ENCODE assay signal across 20 mouse cellular contexts in the genomic region with DNA sequence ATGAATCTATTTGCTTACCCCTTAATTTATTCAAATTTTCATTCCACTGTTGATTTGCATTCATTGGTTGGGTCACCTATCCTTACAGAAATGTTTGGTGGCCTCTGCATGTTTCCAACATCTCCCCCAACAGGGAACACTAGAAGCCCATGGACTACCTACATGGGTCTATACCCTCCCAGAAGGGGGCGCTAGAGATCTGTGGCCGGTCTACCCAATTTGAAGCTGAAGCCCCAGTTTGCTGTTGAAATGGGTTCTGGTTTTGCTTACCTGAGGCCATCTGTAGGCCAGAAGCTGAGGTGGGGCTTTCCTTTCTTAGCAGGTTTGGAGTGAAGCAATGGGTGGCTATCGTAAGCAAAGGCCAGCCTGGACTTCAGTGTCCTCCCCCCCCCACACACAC. TPM values are rescaled to one million over a fixed set of nuclear protein-coding genes. Genes with fewer than 3 reads are reported as not detected.
A peak's percentile ranks its signal among the peaks of the same experiment; 100 is the strongest.
DNase-seq lines count a peak whose midpoint lies in the region; TF ChIP-seq lines count a peak whose summit lies in the region.
"Had no signal": no experiment of that assay in that cellular context is flagged by ENCODE, and none has a peak within 500 bp of the region (broad histone marks: within the 10 kb centered on the region; RNA-seq: fewer than 3 reads in every experiment).

No protein-coding gene starts in this region.

- H3K4me3 ChIP-seq in left cerebral cortex, adult 2 months: no peak overlapping the region
- H3K4me3 ChIP-seq: embryonic facial prominence, embryonic 10.5 days; hindbrain, embryonic 15.5 days; liver, embryonic 13.5 days had no signal

- DNase-seq in adrenal gland, adult 2 months: peak; percentile 11
- no peak for DNase-seq in adrenal gland, adult 8-10 months
- no peak for DNase-seq in left cerebral cortex, adult 2 months (ENCODE audit: extremely low spot score in 1 of 2, low spot score in 2 of 2)
- no peak for DNase-seq in left cerebral cortex, adult 11 months (ENCODE audit: low spot score)
- peak; percentile 37 for DNase-seq in thymus, postnatal 4 days
- no peak for DNase-seq in thymus, postnatal 0 days (ENCODE audit: low spot score)
- DNase-seq in B cell, adult 2 months: no peak
- DNase-seq in spleen, adult 18-20 months: no peak
- DNase-seq: cerebellum, postnatal 25 days; heart, adult 18-20 months; heart, postnatal 10 days; liver, embryonic 13.5 days; retina, postnatal 1 day had no signal

- TF ChIP-seq CTCF in left cerebral cortex, adult 2 months (IDR thresholded peaks at IDR 0.05): peak; percentile 18

- intact Hi-C loops in left cerebral cortex, adult 2 months (cut with DNase I): no loop called here

- H3K27ac ChIP-seq in left cerebral cortex, adult 2 months: no peak overlapping the region
- H3K27ac ChIP-seq: embryonic facial prominence, embryonic 10.5 days; hindbrain, embryonic 15.5 days; liver, embryonic 13.5 days had no signal

RNA-seq across cellular contexts. Expression of a gene that starts 17.5 kb away (rescaled TPM):
- total RNA-seq in adrenal gland, adult 2 months (2021): not detected
- not detected in 2 replicates for polyA plus RNA-seq in adrenal gland, adult 2 months (2012; rRNA removed)
- not detected for total RNA-seq in adrenal gland, adult 8-10 months (2022)
- total RNA-seq in left cerebral cortex, adult 2 months (2021): not detected
- 0.08 TPM in 1 of 2 replicates, not detected in the other for polyA plus RNA-seq in thymus, postnatal 0 days (2015; fragmentation: Nextera tagmentation; extraction: Ambion mirVana)
- total RNA-seq: heart, adult 18-20 months; heart, postnatal 10 days; layer of hippocampus, adult 8-10 months; left cerebral cortex, postnatal 14 days; megakaryocyte, adult 5-6 weeks had no signal
- polyA plus RNA-seq: activated CD4-positive, CD25-positive, alpha-beta regulatory T cell, adult 4 months; embryonic facial prominence, embryonic 10.5 days; hindbrain, embryonic 15.5 days; liver, embryonic 13.5 days; spleen, adult 2 months had no signal

RNA-seq across cellular contexts. Expression of a gene that starts 30.9 kb away (rescaled TPM):
- total RNA-seq in adrenal gland, adult 2 months (2021): 10 to 100 TPM; 22.0 to 24.6 TPM
- polyA plus RNA-seq in adrenal gland, adult 2 months (2012; rRNA removed): 25.4 and 36.7 TPM in 2 replicates
- 10 to 100 TPM; 17.7 to 53.5 (median 24.9) TPM for total RNA-seq in adrenal gland, adult 8-10 months (2022)
- 1 to 10 TPM; 1.2 to 2.4 TPM for total RNA-seq in left cerebral cortex, adult 2 months (2021)
- 3.2 and 4.9 TPM in 2 replicates for polyA plus RNA-seq in thymus, postnatal 0 days (2015; fragmentation: Nextera tagmentation; extraction: Ambion mirVana)

RNA-seq across cellular contexts. Expression of a gene that starts 46.3 kb away (rescaled TPM):
- total RNA-seq in adrenal gland, adult 2 months (2021): 1 to 10 TPM; 1.4 to 4.1 TPM
- 3.1 and 6.5 TPM in 2 replicates for polyA plus RNA-seq in adrenal gland, adult 2 months (2012; rRNA removed)
- total RNA-seq in adrenal gland, adult 8-10 months (2022): 1 to 10 TPM; 1.4 to 7.8 (median 4.4) TPM
- 1 to 10 TPM; 3.5 to 3.7 TPM for total RNA-seq in left cerebral cortex, adult 2 months (2021)
- polyA plus RNA-seq in thymus, postnatal 0 days (2015; fragmentation: Nextera tagmentation; extraction: Ambion mirVana): 0.35 and 0.47 TPM in 2 replicates
- total RNA-seq: megakaryocyte, adult 5-6 weeks had no signal
- polyA plus RNA-seq: activated CD4-positive, CD25-positive, alpha-beta regulatory T cell, adult 4 months had no signal

Comparison
In these comparisons a context has a peak if more than half of its experiments do, and no peak if none do; other contexts are left out.
1. DNase-seq: peak in adrenal gland, adult 2 months (single experiment) and thymus, postnatal 4 days (single experiment); none in adrenal gland, adult 8-10 months (single experiment), left cerebral cortex, adult 2 months (0 of 2), left cerebral cortex, adult 11 months (single experiment), thymus, postnatal 0 days (single experiment), B cell, adult 2 months (0 of 2) and spleen, adult 18-20 months (0 of 2).
2. RNA of a gene that starts 30.9 kb away (total RNA-seq): 17.7 to 53.5 TPM in adrenal gland, adult 8-10 months and 22.0 to 24.6 TPM in adrenal gland, adult 2 months; 1.2 to 2.4 TPM in left cerebral cortex, adult 2 months; every median in the first group is over 4 times any median in the second.